Mouse (Mus musculus) splenic B cell, adult 2 months (primary cell): Measurements from ENCODE around the gene Lrsam1.

Experiments used
- DNase-seq: peaks from one replicate; pipeline ENCODE4 v3.0.0-alpha.2; 2011; ENCODE audit warnings: low read depth, low spot score
- H3K27me3 ChIP-seq: 2 replicates; pipeline ENCODE4 v1.6.1; 2012; ENCODE audit warnings: mild to moderate bottlenecking, low read length, moderate library complexity, mixed read lengths; ENCODE audit not compliant: control insufficient read depth, poor library complexity, insufficient read depth, severe bottlenecking
- H3K36me3 ChIP-seq: 2 replicates; pipeline ENCODE4 v1.6.1; 2012; ENCODE audit warnings: mild to moderate bottlenecking, low read length, moderate library complexity, mixed read lengths; ENCODE audit not compliant: control insufficient read depth, poor library complexity, insufficient read depth, severe bottlenecking

Gene Lrsam1

DNA sequence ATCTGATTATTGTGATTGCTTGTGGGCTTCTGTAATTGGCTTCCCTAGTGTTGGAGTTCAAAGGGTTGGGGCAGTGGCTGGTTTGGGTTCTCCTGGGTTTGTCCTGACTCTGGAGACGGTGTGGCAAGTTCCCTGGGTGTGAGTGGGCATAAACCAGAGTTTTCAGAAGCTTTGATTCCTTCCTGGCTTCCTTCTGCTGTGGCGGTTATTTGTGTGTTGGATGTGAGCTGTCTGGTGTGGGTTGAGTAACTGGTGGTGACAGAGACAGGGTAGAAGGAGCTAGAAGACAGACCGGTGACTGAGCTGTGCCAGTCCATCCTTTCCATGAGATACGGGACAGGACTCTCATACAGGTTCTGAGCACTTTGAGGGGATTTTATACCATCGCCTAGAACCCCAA is 81.8 kb downstream of the Lrsam1 start:
- H3K27me3 ChIP-seq: no peaks in the 10 kb centered on the region
- DNase-seq: no peak
- no peaks in the 10 kb centered on the region for H3K36me3 ChIP-seq

GRCm38 (mm10) chr2:32878396-32878795 is 83.0 kb downstream of the Lrsam1 start:
- DNase-seq: no peak
- H3K36me3 ChIP-seq: no peaks in the 10 kb centered on the region
- no peaks in the 10 kb centered on the region for H3K27me3 ChIP-seq

GRCm38 (mm10) chr2:32877761-32878393 is 83.5 kb downstream of the Lrsam1 start:
- Histone ChIP-seq H3K36me3 (no peaks in the 10 kb centered on the region), H3K27me3 (no peaks in the 10 kb centered on the region)
- no peak for DNase-seq

DNA sequence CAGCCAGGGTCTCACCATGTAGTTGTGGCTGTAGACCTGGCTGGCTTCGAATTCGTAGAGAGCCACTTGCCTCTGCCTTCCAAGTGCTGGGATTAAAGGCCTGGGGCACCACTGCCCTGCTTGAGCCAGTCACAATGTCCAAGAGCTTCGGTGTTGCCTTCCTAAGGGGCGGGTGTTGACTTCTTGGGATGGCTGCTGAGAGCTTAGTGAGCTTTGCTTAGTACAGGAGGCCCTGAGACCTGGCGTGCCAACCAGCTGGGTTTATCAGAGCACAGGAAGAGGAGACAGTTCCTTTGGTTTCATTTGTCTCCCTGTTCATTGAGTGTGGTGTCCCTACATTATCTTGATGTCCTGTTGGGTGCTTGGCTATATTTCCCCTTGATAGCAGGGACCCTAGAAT is 84.1 kb downstream of the Lrsam1 start:
- no peaks in the 10 kb centered on the region for H3K27me3 ChIP-seq
- DNase-seq: no peak
- no peaks in the 10 kb centered on the region for H3K36me3 ChIP-seq

DNA sequence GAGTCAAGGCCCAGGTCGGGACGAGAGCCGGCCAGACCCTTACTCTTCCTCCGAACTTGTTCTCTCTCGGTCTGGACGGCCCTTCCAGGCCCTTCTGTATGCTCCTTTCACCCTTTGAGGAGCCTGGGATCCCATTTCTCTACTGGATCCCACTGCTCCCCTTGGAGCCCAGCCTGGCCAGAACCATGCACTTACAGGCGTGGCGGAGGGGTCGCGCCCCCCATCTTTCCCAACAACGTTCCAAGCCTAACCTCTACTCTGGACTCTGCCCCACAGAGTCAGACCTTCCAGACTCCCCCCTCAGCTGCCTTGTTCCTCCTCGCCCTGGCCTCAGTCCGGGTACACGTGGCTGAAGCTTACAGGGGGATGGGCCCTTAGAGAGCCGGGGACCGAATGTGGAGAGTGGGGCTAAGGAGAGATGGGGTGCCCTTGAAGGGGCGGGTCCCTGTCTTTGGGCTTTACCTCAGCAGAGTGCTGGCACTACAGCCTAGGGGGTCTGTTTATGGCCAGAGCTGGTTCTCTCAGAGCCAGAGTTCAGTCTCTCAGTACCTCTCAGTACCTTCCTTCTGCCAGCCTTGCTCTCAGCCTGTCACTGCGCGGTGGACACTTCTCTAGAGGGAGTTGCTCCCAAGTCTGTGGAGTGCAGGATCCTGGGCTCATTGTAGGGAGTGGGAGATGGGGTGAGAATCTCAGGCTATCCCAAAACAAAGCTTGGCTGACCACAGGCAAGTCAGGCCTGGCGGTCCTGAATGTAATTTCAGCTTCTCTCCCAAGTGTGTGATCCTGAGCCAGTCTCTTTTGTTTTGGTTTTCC is 84.7 kb downstream of the Lrsam1 start:
- DNase-seq: no peak
- Histone ChIP-seq H3K27me3 (no peaks in the 10 kb centered on the region), H3K36me3 (no peaks in the 10 kb centered on the region)

GRCm38 (mm10) chr2:32875675-32876489 is 85.5 kb downstream of the Lrsam1 start, which contains the start of gene Fam129b:
TSS of gene Fam129b (plus strand) at chr2:32876114.
- Histone ChIP-seq H3K36me3 (no peaks in the 10 kb centered on the region), H3K27me3 (no peaks in the 10 kb centered on the region)
- DNase-seq: peak; percentile 79
